9 mouse cellular contexts compared by ENCODE assay signal in the genomic region with DNA sequence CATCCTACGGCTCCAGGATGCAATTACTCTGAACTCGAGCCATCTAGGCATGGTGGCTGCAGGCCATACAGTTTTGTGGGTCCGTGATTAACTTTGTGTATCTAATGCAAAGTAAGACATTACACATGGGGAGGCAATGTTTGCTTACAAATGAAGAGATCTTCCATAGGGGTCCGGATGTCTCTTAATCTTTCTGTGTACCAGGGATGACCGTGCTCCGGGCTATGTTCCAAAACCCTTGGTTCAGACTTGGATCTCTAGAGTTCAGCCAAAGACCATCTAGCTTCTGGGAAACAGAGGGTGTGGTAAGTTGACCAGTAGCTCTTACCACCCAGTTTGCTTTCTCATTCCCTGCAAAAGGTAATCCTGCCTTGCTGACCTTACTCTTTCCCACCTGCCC. TPM values are rescaled to one million over a fixed set of nuclear protein-coding genes. Genes with fewer than 3 reads are reported as not detected.
DNase-seq lines count a peak whose midpoint lies in the region; ATAC-seq lines count a peak whose summit lies in the region.
"Had no signal": no experiment of that assay in that cellular context is flagged by ENCODE, and none has a peak within 500 bp of the region (broad histone marks: within the 10 kb centered on the region; RNA-seq: fewer than 3 reads in every experiment).

No protein-coding gene starts in this region.

- peaks cover 57% of the 10 kb centered on the region for H3K4me1 ChIP-seq in megakaryocyte, embryonic 14.5 days

- no peaks in the 10 kb centered on the region for H3K27me3 ChIP-seq in megakaryocyte, embryonic 14.5 days (replicated peaks)

- no peak for ATAC-seq in megakaryocyte, adult 5-6 weeks (ENCODE audit: poor library complexity, severe bottlenecking)

- H3K36me3 ChIP-seq in megakaryocyte, embryonic 14.5 days (replicated peaks; ENCODE audit: low read length) = no peaks in the 10 kb centered on the region

- DNase-seq in cerebellum, postnatal 14 days = peak; percentile 50 to 54
- no peak for DNase-seq in cerebellum, postnatal 36 days
- peak; percentile 50 for DNase-seq in heart, postnatal 4 days
- DNase-seq in lung, postnatal 36 days = peak; percentile 74
- no peak for DNase-seq in embryo, embryonic 10 days (ENCODE audit: low spot score)
- DNase-seq in layer of hippocampus, postnatal 36 days = no peak

- H3K4me3 ChIP-seq in megakaryocyte, embryonic 14.5 days (replicated peaks) = peak overlapping the region; percentile 12
- H3K4me3 ChIP-seq: erythroblast, embryonic 14.5 days had no signal

- H3K9me3 ChIP-seq in megakaryocyte, embryonic 14.5 days = no peaks in the 10 kb centered on the region

RNA-seq across cellular contexts. Expression of gene Znrf2, which starts 4.4 kb away (rescaled TPM):
- polyA plus RNA-seq in megakaryocyte, embryonic 14.5 days (2012; ENCODE audit: insufficient read depth, low replicate concordance) = 15.8 and 22.0 TPM in 2 replicates
- total RNA-seq in megakaryocyte, adult 5-6 weeks (2015) = 78.0 and 83.0 TPM in 2 replicates
- total RNA-seq in megakaryocyte, adult 5-6 weeks (2017) = 76.2 and 77.6 TPM in 2 replicates
- total RNA-seq in heart, postnatal 4 days (2021) = 10 to 100 TPM; 20.1 to 24.3 TPM
- 10 to 100 TPM; 23.0 to 23.6 TPM for total RNA-seq in layer of hippocampus, postnatal 36 days (2021)

Comparison
In these comparisons a context has a peak if more than half of its experiments do, and no peak if none do; other contexts are left out.
1. DNase-seq: peak in cerebellum, postnatal 14 days (2 of 2), heart, postnatal 4 days (single experiment) and lung, postnatal 36 days (single experiment); none in cerebellum, postnatal 36 days (0 of 2), embryo, embryonic 10 days (single experiment) and layer of hippocampus, postnatal 36 days (0 of 2).